Mouse (Mus musculus) embryonic fibroblast, embryonic 13.5 days (primary cell): ENCODE measurements at regions not wholly inside any gene's neighbourhood (a gene's known extent, or its start where the extent isn't known, plus 50 kb on each side); places are given as distances from the start of the nearest gene placed in this dataset.

Experiments
- H3K27ac ChIP-seq: 2 replicates; pipeline ENCODE4 v1.5.1; 2012; ENCODE audit warnings: low read length, control low read depth, inconsistent platforms; ENCODE audit not compliant: insufficient read depth
- H3K4me1 ChIP-seq: 2 replicates; pipeline ENCODE4 v1.6.1; 2011; ENCODE audit warnings: low read length; ENCODE audit not compliant: control insufficient read depth, insufficient read depth
- H3K4me3 ChIP-seq: 2 replicates; pipeline ENCODE4 v1.5.1; 2011; ENCODE audit warnings: mild to moderate bottlenecking, control low read depth, low read length; ENCODE audit not compliant: insufficient read depth
- CTCF ChIP-seq: IDR thresholded peaks from 2 replicates; pipeline ENCODE4 v1.5.1; 2011; ENCODE audit warnings: mild to moderate bottlenecking, control low read depth, low read length, moderate library complexity, borderline replicate concordance; ENCODE audit not compliant: insufficient read depth
- POLR2A ChIP-seq: IDR thresholded peaks from 2 replicates; pipeline ENCODE4 v1.6.1; 2011; ENCODE audit warnings: low read depth, mild to moderate bottlenecking, control low read depth, low read length, moderate library complexity

- no peak overlapping the region for H3K4me3 ChIP-seq
- TF ChIP-seq POLR2A (no peak), CTCF (no peak)
- H3K27ac ChIP-seq = no peak overlapping the region
- H3K4me1 ChIP-seq = no peaks in the 10 kb centered on the region
These were observed 52.9 kb upstream of the Thrb start for GRCm38 (mm10) chr14:17607186-17607585.
